Mouse (Mus musculus) liver, embryonic 15.5 days (tissue): ENCODE data around the gene Sergef. TPM values are rescaled to one million over a fixed set of nuclear protein-coding genes. Genes with fewer than 3 reads are reported as not detected.

ENCODE experiments used
- ATAC-seq: fragments of 200-750 bp; cut with Nextera tagmentation; 2 replicates; pipeline ENCODE4 v1.8.0; 2017; ENCODE audit warnings: moderate number of reproducible peaks, mild to moderate bottlenecking, moderate library complexity; ENCODE audit not compliant: insufficient read depth
- H3K27ac ChIP-seq: fragments of 300-500 bp; sonication (generic); replicated peaks from 2 replicates; pipeline ENCODE4 v1.5.1; 2015; ENCODE audit warnings: mild to moderate bottlenecking, inconsistent platforms
- H3K27me3 ChIP-seq: fragments of 300-500 bp; sonication (generic); 2 replicates; pipeline ENCODE4 v1.6.1; 2015; ENCODE audit warnings: mild to moderate bottlenecking, inconsistent platforms
- H3K36me3 ChIP-seq: fragments of 300-500 bp; sonication (generic); replicated peaks from 2 replicates; pipeline ENCODE4 v1.6.1; 2015; ENCODE audit warnings: moderate library complexity, mild to moderate bottlenecking, inconsistent platforms
- H3K4me1 ChIP-seq: fragments of 300-500 bp; sonication (generic); replicated peaks from 2 replicates; pipeline ENCODE4 v1.6.1; 2015; ENCODE audit warnings: inconsistent platforms
- H3K4me2 ChIP-seq: fragments of 300-500 bp; sonication (generic); 2 replicates; pipeline ENCODE4 v1.6.1; 2015; ENCODE audit warnings: moderate library complexity, mild to moderate bottlenecking, inconsistent platforms
- H3K4me3 ChIP-seq: fragments of 300-500 bp; sonication (generic); replicated peaks from 2 replicates; pipeline ENCODE4 v1.5.1; 2015; ENCODE audit warnings: mild to moderate bottlenecking, inconsistent platforms
- H3K9ac ChIP-seq: fragments of 300-500 bp; sonication (generic); 2 replicates; pipeline ENCODE4 v1.6.1; 2015; ENCODE audit warnings: moderate library complexity, mild to moderate bottlenecking, inconsistent platforms
- H3K9me3 ChIP-seq: fragments of 300-500 bp; sonication (generic); replicated peaks from 2 replicates; pipeline ENCODE4 v1.6.1; 2016; ENCODE audit warnings: inconsistent platforms
- WGBS: fragments of 180-500 bp; shearing (Covaris S2); methylation state at CpG from one replicate; pipeline ENCODE4 v1.1.7; 2015; ENCODE audit warnings: mixed read lengths; ENCODE audit not compliant: insufficient replicate concordance; 5-methylcytosine and 5-hydroxymethylcytosine counted together
- polyA plus RNA-seq: library from polyadenylated mRNA; unstranded; fragments of >200 nt; fragmentation: Nextera tagmentation; extraction: Ambion mirVana; gene quantifications from 2 replicates; pipeline ENCODE4 v1.2.1, GENCODE M21; 2015

Gene Sergef
- polyA plus RNA-seq, 1 experiment from 2014 or later: 5.2 TPM

DNA sequence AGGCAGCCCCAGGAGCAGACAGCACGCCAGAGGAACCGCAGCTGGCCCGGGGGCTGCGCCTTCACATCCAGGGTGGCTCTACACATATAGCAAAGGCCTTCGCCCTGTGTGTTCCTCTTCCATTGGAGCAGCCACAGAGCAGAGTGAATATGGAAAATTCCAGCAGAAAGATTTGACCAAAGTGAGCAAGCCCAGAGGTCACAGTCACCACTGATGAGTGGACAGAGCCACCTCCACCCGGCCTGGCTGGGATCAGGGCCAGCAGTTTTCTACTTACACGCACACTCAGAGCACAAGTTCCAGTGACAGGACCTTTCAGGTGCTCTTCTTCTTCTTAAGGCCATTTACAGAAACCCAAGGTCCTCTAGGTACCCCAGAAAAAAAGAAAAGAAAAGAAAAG is 83.9 kb downstream of the Sergef start:
- 80% methylated on average over 7 of the region's 7 CpGs for WGBS
- H3K4me2 ChIP-seq: no peak overlapping the region
- no peak for ATAC-seq

DNA sequence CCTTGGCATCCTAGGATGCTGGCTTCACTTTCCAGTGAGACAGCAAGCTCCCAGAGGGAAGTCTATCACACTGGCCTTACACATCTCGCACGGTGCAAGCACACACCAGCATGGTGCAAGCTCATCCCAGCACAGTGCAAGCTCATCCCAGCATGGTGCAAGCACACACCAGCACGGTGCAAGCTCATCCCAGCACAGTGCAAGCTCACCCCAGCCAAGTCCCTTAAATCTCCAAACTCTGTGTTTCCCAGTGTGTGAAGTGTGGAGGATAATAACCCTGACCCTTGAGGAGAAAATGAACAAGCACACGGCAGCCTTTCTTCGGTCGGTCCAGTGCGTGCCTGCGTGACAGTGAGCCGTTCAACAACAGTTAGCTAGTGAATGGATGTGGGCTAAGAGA is 84.8 kb downstream of the Sergef start:
- no peaks in the 10 kb centered on the region for H3K9me3 ChIP-seq
- no peak overlapping the region for H3K4me3 ChIP-seq
- H3K4me2 ChIP-seq: no peak overlapping the region
- H3K36me3 ChIP-seq: no peaks in the 10 kb centered on the region
- WGBS: 80% methylated on average over 9 of the region's 9 CpGs
- H3K4me1 ChIP-seq: peaks cover 1% of the 10 kb centered on the region
- no peak overlapping the region for H3K27ac ChIP-seq
- ATAC-seq: no peak
- no peak overlapping the region for H3K9ac ChIP-seq
- H3K27me3 ChIP-seq: no peaks in the 10 kb centered on the region

More for the DNA sequence above, 83.9 kb downstream of the Sergef start:
- Histone ChIP-seq H3K9me3 (no peaks in the 10 kb centered on the region), H3K36me3 (no peaks in the 10 kb centered on the region), H3K27ac (no peak overlapping the region), H3K27me3 (no peaks in the 10 kb centered on the region), H3K4me3 (no peak overlapping the region), H3K9ac (no peak overlapping the region), H3K4me1 (peaks cover 10% of the 10 kb centered on the region)

DNA sequence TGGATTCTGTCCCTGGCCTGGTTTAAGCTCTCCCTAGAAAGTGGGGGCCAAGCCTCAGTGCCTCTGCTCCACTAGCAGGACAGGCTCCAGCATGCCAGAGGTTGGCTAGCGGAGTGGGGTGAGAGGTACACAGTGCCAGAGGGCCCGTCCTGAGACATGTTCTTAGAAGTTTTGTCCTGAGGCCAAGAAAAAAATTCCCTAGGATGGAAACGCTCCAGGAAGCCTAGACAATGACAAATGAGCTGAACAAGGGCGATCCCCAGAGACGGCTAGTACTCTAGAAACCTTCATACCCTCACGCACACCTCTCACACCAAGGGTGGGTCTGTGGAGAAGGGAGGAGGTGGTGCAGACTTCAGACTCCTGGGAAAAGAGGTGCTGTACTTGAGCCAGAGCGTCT is 85.6 kb downstream of the Sergef start:
- Histone ChIP-seq H3K4me3 (no peak overlapping the region), H3K9ac (no peak overlapping the region), H3K27ac (no peak overlapping the region), H3K9me3 (no peaks in the 10 kb centered on the region), H3K4me1 (no peaks in the 10 kb centered on the region), H3K4me2 (no peak overlapping the region), H3K27me3 (no peaks in the 10 kb centered on the region), H3K36me3 (no peaks in the 10 kb centered on the region)
- no peak for ATAC-seq
- WGBS: 69% methylated on average over 7 of the region's 7 CpGs

DNA sequence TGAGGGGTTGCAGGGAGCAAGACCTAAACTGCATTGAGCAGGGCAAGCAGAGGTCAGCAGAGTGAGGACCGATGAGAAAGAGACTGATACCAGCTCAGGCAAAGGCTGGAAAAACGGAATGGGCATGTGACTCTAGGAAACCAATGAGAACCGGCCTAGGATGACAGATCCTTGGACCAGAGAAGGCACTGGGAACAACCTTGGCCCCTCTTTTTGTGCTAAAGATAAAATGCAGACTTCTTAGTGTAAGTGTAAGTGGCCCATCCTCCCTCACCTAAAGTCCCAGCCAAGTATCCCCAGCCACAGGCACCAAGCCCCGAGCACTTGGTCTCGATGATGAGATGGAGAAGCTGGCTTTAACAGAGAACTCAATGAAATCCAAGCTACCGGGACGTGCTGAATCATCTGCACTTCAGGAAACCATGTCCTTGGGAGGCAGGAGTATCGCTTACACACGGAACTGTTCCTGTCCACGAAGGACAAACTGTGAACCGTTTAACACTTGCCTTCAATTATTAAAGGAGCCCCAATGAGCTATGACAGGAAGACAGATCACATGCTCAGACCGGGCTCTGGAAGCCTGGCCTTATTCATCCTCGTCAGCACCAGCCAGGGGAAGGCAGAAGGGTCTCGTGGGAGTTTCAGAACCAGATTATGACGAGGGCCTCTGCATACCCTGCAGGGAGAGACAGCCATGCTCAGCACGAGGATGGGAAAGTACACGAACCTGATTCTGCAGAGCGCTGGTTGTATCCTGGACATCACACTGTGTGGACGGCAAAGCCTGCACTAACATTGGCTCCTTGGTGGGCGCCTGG is 87.5 kb downstream of the Sergef start:
- no peak overlapping the region for H3K27ac ChIP-seq
- peaks cover 3% of the 10 kb centered on the region; the same call in 1 of the 2 replicates for H3K4me1 ChIP-seq
- no peak for ATAC-seq
- no peaks in the 10 kb centered on the region for H3K9me3 ChIP-seq
- no peak overlapping the region for H3K4me2 ChIP-seq
- WGBS: 61% methylated on average over 20 of the region's 20 CpGs
- no peaks in the 10 kb centered on the region for H3K36me3 ChIP-seq
- H3K27me3 ChIP-seq: no peaks in the 10 kb centered on the region
- H3K4me3 ChIP-seq: no peak overlapping the region
- H3K9ac ChIP-seq: no peak overlapping the region

DNA sequence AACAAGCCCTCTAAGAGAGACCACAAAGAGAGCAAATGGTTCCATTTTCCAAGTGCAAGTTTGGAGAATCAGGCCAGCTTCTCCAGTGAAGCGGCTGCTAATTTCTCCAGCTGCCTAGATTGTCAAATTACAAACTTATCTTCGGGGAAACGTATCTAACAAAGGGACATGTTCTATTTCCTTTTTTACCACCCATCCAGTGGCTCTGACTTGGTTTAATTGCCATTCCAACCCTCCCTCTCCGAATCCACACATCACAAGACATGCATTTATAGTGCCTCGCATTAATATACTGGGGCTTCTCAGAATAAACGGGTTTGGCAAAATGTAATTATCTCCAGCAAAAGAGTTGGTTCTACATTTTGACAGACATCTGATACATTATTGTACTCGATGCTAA is 88.4 kb downstream of the Sergef start:
- H3K4me1 ChIP-seq: peaks cover 11% of the 10 kb centered on the region
- no peak overlapping the region for H3K4me3 ChIP-seq
- no peaks in the 10 kb centered on the region for H3K27me3 ChIP-seq
- ATAC-seq: no peak
- no peak overlapping the region for H3K27ac ChIP-seq
- no peak overlapping the region for H3K4me2 ChIP-seq
- H3K36me3 ChIP-seq: no peaks in the 10 kb centered on the region
- H3K9me3 ChIP-seq: no peaks in the 10 kb centered on the region
- WGBS: 69% methylated on average over 7 of the region's 7 CpGs
- no peak overlapping the region for H3K9ac ChIP-seq

DNA sequence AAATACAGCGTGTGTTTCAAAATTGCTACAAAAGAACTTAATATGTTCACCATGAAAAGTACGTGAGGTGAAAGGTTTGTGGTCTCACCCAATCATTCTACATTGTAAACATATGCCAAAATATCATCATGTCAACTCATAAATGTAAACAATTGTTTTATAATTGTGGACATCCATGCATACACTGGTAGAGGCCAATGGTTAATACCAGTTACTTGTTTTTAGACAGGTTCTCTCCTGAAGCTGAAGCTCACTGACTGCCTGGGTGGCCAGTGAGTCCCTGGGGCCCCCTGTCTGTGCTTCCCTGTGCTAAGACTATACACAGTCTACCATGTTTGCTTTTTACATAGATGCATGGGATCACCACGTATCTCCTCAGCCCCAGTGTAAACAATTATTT is 91.5 kb downstream of the Sergef start:
- H3K36me3 ChIP-seq: no peaks in the 10 kb centered on the region
- H3K4me1 ChIP-seq: peaks cover 15% of the 10 kb centered on the region
- H3K4me3 ChIP-seq: no peak overlapping the region
- 74% methylated on average over 3 of the region's 3 CpGs for WGBS
- no peak overlapping the region for H3K27ac ChIP-seq
- no peak overlapping the region for H3K9ac ChIP-seq
- H3K4me2 ChIP-seq: no peak overlapping the region
- no peak for ATAC-seq
- H3K9me3 ChIP-seq: no peaks in the 10 kb centered on the region
- H3K27me3 ChIP-seq: no peaks in the 10 kb centered on the region

DNA sequence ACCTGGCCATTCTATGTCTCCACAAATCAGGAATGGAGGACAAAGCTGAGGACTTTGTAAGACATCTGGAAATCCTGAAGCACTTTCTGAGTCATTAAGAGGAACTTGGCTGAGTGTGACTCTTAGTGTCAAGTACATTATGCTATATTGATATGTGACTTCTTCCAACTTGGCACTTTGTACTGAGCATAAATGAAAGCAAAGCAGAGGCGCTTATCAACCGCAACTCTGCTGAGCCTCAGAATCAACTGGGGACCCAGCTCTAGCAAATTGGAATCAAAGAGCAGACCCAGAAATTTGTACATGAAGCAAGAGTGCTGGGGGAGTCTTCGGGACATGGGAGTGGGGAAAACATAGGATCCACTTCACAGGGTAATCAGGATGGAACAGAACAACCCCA is 92.0 kb downstream of the Sergef start:
- Histone ChIP-seq H3K4me1 (peaks cover 15% of the 10 kb centered on the region), H3K4me2 (no peak overlapping the region), H3K9ac (no peak overlapping the region), H3K9me3 (no peaks in the 10 kb centered on the region), H3K27me3 (no peaks in the 10 kb centered on the region), H3K4me3 (no peak overlapping the region), H3K36me3 (no peaks in the 10 kb centered on the region), H3K27ac (no peak overlapping the region)
- WGBS: 65% methylated on average over 3 of the region's 3 CpGs
- ATAC-seq: no peak

DNA sequence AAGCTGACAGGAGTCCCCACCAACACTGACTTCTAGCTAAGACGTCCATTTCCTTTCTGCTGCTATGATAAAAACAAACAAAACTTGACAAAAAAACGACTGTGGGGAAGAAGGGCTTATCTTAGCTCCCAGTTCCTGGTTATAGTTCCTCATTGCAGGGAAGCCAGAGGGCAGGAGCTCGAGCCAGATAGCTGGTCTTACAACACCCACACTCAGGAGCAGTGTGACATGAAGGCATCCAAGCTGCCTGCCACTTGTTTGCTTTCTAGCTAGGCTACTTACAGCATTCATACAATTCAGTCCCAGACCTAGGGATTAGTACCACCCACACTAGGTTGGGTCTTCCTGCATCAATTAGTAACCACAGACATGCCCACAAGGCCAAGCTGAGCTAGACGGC is 93.1 kb downstream of the Sergef start:
- no peak overlapping the region for H3K4me3 ChIP-seq
- H3K9me3 ChIP-seq: no peaks in the 10 kb centered on the region
- H3K4me2 ChIP-seq: no peak overlapping the region
- no peaks in the 10 kb centered on the region for H3K27me3 ChIP-seq
- 5% methylated on average over 4 of the region's 4 CpGs for WGBS
- no peak overlapping the region for H3K27ac ChIP-seq
- H3K4me1 ChIP-seq: peaks cover 15% of the 10 kb centered on the region
- no peak for ATAC-seq
- H3K9ac ChIP-seq: no peak overlapping the region
- H3K36me3 ChIP-seq: no peaks in the 10 kb centered on the region

DNA sequence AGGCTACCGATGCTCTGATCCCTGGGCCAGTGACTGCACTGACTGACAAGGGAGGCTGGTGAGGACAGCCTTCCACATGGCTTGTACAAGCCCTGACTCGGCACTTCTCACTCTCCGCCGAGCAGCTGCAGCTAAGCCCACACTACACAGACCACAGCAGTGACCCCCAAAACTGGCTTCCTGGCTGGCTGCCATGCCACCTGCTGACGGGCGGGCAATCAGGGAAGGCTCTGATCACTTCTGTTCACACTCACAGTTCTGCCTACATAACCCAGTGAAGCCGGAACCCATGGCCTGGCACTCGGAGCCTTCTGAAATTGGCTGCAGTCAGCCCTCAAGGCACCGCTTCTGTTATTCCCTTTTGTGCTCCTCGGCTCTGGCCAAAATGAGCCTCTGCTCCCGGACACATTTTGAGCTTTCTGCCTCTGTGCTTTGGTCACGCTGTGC is 95.4 kb downstream of the Sergef start:
- H3K4me1 ChIP-seq: peaks cover 15% of the 10 kb centered on the region
- ATAC-seq: no peak
- H3K4me3 ChIP-seq: no peak overlapping the region
- H3K36me3 ChIP-seq: no peaks in the 10 kb centered on the region
- H3K9ac ChIP-seq: no peak overlapping the region
- WGBS: 50% methylated on average over 12 of the region's 12 CpGs
- H3K27me3 ChIP-seq: no peaks in the 10 kb centered on the region
- no peak overlapping the region for H3K27ac ChIP-seq
- H3K9me3 ChIP-seq: no peaks in the 10 kb centered on the region
- no peak overlapping the region for H3K4me2 ChIP-seq

DNA sequence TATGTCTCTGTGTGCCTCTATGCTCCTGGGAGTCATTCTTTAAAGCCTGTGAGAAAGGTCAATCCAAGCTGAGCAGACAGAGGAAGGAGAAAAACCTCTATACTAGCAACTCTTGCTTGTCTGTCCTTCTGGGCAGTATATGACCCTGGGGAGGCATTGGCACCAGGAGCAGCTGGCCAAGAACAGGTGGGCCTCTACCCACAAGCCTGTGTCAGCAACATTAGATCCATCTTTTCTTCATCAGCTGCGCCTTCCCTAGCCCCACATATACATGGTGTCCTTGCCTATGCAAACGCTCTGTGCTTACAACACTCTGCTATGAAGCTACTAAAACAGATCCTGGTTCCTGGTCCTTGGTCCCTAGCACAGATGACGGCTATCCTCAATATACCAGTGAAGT is 97.5 kb downstream of the Sergef start:
- Histone ChIP-seq H3K36me3 (no peaks in the 10 kb centered on the region), H3K27me3 (no peaks in the 10 kb centered on the region), H3K4me2 (no peak overlapping the region), H3K4me1 (peaks cover 11% of the 10 kb centered on the region), H3K9ac (no peak overlapping the region), H3K4me3 (no peak overlapping the region), H3K9me3 (no peaks in the 10 kb centered on the region), H3K27ac (no peak overlapping the region)
- 75% methylated on average over 3 of the region's 3 CpGs for WGBS
- no peak for ATAC-seq

DNA sequence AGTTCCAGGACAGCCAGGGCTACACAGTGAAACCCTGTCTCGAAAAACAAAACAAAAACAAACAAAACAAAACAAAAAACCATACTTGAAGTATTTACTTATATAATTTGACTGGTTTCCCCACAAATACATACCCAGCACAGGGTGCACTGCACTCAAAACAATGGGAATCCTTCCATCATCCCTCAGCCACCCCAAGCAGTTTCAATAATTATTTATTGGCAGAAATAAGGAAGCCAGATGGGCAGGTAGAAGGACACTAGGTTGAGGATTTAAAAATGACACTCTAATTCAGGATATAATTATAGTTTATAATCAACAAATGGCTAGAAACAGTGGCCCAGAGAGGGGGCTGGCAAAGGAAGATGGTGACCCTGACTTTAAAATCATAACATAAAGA is 99.0 kb downstream of the Sergef start:
- Histone ChIP-seq H3K9ac (no peak overlapping the region), H3K36me3 (no peaks in the 10 kb centered on the region), H3K4me1 (no peaks in the 10 kb centered on the region), H3K27ac (no peak overlapping the region), H3K4me3 (no peak overlapping the region), H3K9me3 (no peaks in the 10 kb centered on the region), H3K27me3 (no peaks in the 10 kb centered on the region), H3K4me2 (no peak overlapping the region)
- ATAC-seq: no peak
- 26% methylated on average over 1 of the region's 1 CpGs for WGBS
